Mouse (Mus musculus): Measurements from ENCODE around the gene Opcml. TPM values are rescaled to one million over a fixed set of nuclear protein-coding genes. Genes with fewer than 3 reads are reported as not detected.

Gene Opcml
- polyA plus RNA-seq, 1 experiment: 0.02 TPM

GRCm38 (mm10) chr9:28083754-28084153 is 293.2 kb downstream of the Opcml start:
- no peak for DNase-seq (ENCODE audit: low read depth in 1 of 2, low spot score in 2 of 2)
- Histone ChIP-seq H3K4me1 (ENCODE audit: control insufficient read depth, insufficient read depth, insufficient read length) (no peaks in the 10 kb centered on the region), H3K27ac (ENCODE audit: insufficient read depth, low read length) (no peak overlapping the region), H3K27me3 (ENCODE audit: control insufficient read depth, insufficient read depth, low read length) (no peaks in the 10 kb centered on the region), H3K36me3 (ENCODE audit: control insufficient read depth, insufficient read depth, low read length) (no peaks in the 10 kb centered on the region), H3K4me3 (ENCODE audit: extremely low read depth, insufficient read depth, insufficient read length) (no peak overlapping the region)
- TF ChIP-seq CTCF (IDR thresholded peaks at IDR 0.05; ENCODE audit: extremely low read depth, insufficient read depth, insufficient read length, insufficient replicate concordance) (no peak), POLR2A (IDR thresholded peaks at IDR 0.05; ENCODE audit: low read depth, low read length) (no peak)
- WGBS: 89% methylated on average over 3 of the region's 3 CpGs

DNA sequence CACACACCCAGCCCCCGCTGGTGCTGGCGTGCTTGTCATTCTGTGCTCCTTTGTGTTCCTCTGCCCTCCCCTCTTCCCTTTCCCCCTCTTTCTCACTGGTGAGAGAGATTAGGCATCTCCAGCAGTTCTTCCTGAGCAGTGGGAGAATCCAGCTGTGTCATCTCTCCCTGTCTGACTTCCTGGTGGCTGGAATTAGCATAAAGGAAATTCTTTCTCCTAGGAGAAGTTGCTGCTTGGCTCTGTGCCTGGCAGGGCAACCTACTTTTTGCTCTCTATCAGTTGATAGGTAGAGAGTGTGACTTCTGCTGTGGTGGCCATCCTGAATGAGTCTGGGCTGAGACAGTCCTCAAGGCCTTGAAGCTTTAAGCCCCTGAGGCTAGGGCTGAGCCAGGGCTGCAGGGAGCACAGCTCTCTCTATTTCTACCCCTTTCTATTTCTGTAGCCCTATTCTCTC is 293.7 kb downstream of the Opcml start:
- Histone ChIP-seq H3K4me3 (ENCODE audit: extremely low read depth, insufficient read depth, insufficient read length) (no peak overlapping the region), H3K4me1 (ENCODE audit: control insufficient read depth, insufficient read depth, insufficient read length) (no peaks in the 10 kb centered on the region), H3K27me3 (ENCODE audit: control insufficient read depth, insufficient read depth, low read length) (no peaks in the 10 kb centered on the region), H3K36me3 (ENCODE audit: control insufficient read depth, insufficient read depth, low read length) (no peaks in the 10 kb centered on the region), H3K27ac (ENCODE audit: insufficient read depth, low read length) (no peak overlapping the region)
- 59% methylated on average over 2 of the region's 2 CpGs for WGBS
- TF ChIP-seq CTCF (IDR thresholded peaks at IDR 0.05; ENCODE audit: extremely low read depth, insufficient read depth, insufficient read length, insufficient replicate concordance) (no peak), POLR2A (IDR thresholded peaks at IDR 0.05; ENCODE audit: low read depth, low read length) (no peak)
- DNase-seq (ENCODE audit: low read depth in 1 of 2, low spot score in 2 of 2): no peak

- WGBS: 69% methylated on average over 1 of the region's 1 CpGs
- no peak for DNase-seq (ENCODE audit: low read depth in 1 of 2, low spot score in 2 of 2)
- no peak overlapping the region for H3K4me3 ChIP-seq (ENCODE audit: extremely low read depth, insufficient read depth, insufficient read length)
- no peaks in the 10 kb centered on the region for H3K27me3 ChIP-seq (ENCODE audit: control insufficient read depth, insufficient read depth, low read length)
- no peaks in the 10 kb centered on the region for H3K4me1 ChIP-seq (ENCODE audit: control insufficient read depth, insufficient read depth, insufficient read length)
- H3K36me3 ChIP-seq (ENCODE audit: control insufficient read depth, insufficient read depth, low read length): no peaks in the 10 kb centered on the region
- no peak overlapping the region for H3K27ac ChIP-seq (ENCODE audit: insufficient read depth, low read length)
- TF ChIP-seq POLR2A (IDR thresholded peaks at IDR 0.05; ENCODE audit: low read depth, low read length) (no peak), CTCF (IDR thresholded peaks at IDR 0.05; ENCODE audit: extremely low read depth, insufficient read depth, insufficient read length, insufficient replicate concordance) (no peak)
These were observed 300.8 kb downstream of the Opcml start for GRCm38 (mm10) chr9:28091395-28091794.

GRCm38 (mm10) chr9:28094722-28095121 is 304.1 kb downstream of the Opcml start:
- Histone ChIP-seq H3K27me3 (ENCODE audit: control insufficient read depth, insufficient read depth, low read length) (no peaks in the 10 kb centered on the region), H3K4me1 (ENCODE audit: control insufficient read depth, insufficient read depth, insufficient read length) (no peaks in the 10 kb centered on the region), H3K4me3 (ENCODE audit: extremely low read depth, insufficient read depth, insufficient read length) (no peak overlapping the region), H3K36me3 (ENCODE audit: control insufficient read depth, insufficient read depth, low read length) (no peaks in the 10 kb centered on the region), H3K27ac (ENCODE audit: insufficient read depth, low read length) (no peak overlapping the region)
- WGBS: 86% methylated on average over 4 of the region's 4 CpGs
- no peak for DNase-seq (ENCODE audit: low read depth in 1 of 2, low spot score in 2 of 2)
- TF ChIP-seq POLR2A (IDR thresholded peaks at IDR 0.05; ENCODE audit: low read depth, low read length) (no peak), CTCF (IDR thresholded peaks at IDR 0.05; ENCODE audit: extremely low read depth, insufficient read depth, insufficient read length, insufficient replicate concordance) (no peak)

GRCm38 (mm10) chr9:28096204-28096603 is 305.6 kb downstream of the Opcml start:
- Histone ChIP-seq H3K36me3 (ENCODE audit: control insufficient read depth, insufficient read depth, low read length) (no peaks in the 10 kb centered on the region), H3K4me3 (ENCODE audit: extremely low read depth, insufficient read depth, insufficient read length) (no peak overlapping the region), H3K4me1 (ENCODE audit: control insufficient read depth, insufficient read depth, insufficient read length) (no peaks in the 10 kb centered on the region), H3K27me3 (ENCODE audit: control insufficient read depth, insufficient read depth, low read length) (no peaks in the 10 kb centered on the region), H3K27ac (ENCODE audit: insufficient read depth, low read length) (no peak overlapping the region)
- 90% methylated on average over 2 of the region's 2 CpGs for WGBS
- TF ChIP-seq CTCF (IDR thresholded peaks at IDR 0.05; ENCODE audit: extremely low read depth, insufficient read depth, insufficient read length, insufficient replicate concordance): no peak
- no peak for TF ChIP-seq POLR2A (IDR thresholded peaks at IDR 0.05; ENCODE audit: low read depth, low read length)
- no peak for DNase-seq (ENCODE audit: low read depth in 1 of 2, low spot score in 2 of 2)

DNA sequence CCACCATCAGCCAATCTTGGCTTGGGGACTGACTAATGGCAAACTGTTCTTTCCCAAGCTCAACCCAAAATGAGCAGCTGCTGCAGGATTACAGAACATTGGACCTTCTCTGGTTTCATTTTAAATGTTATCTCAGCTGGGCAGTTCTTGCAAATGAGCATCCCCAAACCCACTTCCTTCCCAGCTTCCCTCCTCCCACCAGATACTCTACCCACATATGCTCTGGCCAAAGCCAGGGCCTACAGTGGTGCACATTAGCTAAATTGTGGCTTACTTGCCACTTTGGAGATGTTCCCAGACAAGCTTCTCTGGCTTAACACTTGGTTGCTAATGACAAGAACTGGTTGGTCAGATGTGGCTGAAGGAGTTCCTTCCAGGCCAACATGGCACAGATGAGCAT is 311.4 kb downstream of the Opcml start:
- no peak for DNase-seq (ENCODE audit: low read depth in 1 of 2, low spot score in 2 of 2)
- Histone ChIP-seq H3K27me3 (ENCODE audit: control insufficient read depth, insufficient read depth, low read length) (no peaks in the 10 kb centered on the region), H3K4me1 (ENCODE audit: control insufficient read depth, insufficient read depth, insufficient read length) (no peaks in the 10 kb centered on the region), H3K36me3 (ENCODE audit: control insufficient read depth, insufficient read depth, low read length) (no peaks in the 10 kb centered on the region), H3K27ac (ENCODE audit: insufficient read depth, low read length) (no peak overlapping the region), H3K4me3 (ENCODE audit: extremely low read depth, insufficient read depth, insufficient read length) (no peak overlapping the region)
- TF ChIP-seq CTCF (IDR thresholded peaks at IDR 0.05; ENCODE audit: extremely low read depth, insufficient read depth, insufficient read length, insufficient replicate concordance): no peak
- TF ChIP-seq POLR2A (IDR thresholded peaks at IDR 0.05; ENCODE audit: low read depth, low read length): no peak

DNA sequence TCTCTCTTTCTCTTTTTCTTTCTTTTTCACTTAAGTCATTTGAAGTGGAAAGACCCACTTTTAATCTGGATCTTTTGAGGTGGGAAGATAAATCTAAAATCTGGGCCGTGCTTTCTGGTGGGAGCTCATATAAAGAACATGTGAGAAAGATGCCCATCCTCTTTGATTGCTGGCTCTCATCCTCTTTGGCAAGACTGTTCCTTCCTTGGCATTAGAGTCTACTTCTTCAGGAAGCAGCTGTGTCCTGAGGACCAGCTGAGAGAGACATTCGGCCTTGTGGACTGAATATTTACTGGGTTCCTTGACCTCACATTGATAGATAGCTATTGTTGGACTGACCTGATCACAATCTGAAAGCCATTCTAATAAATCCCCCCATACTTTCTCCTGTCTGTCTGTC is 331.3 kb downstream of the Opcml start:
- Histone ChIP-seq H3K27me3 (ENCODE audit: control insufficient read depth, insufficient read depth, low read length) (no peaks in the 10 kb centered on the region), H3K4me3 (ENCODE audit: extremely low read depth, insufficient read depth, insufficient read length) (no peak overlapping the region), H3K4me1 (ENCODE audit: control insufficient read depth, insufficient read depth, insufficient read length) (no peaks in the 10 kb centered on the region), H3K27ac (ENCODE audit: insufficient read depth, low read length) (no peak overlapping the region), H3K36me3 (ENCODE audit: control insufficient read depth, insufficient read depth, low read length) (no peaks in the 10 kb centered on the region)
- 74% methylated on average over 2 of the region's 2 CpGs for WGBS
- TF ChIP-seq CTCF (IDR thresholded peaks at IDR 0.05; ENCODE audit: extremely low read depth, insufficient read depth, insufficient read length, insufficient replicate concordance) (no peak), POLR2A (IDR thresholded peaks at IDR 0.05; ENCODE audit: low read depth, low read length) (no peak)
- DNase-seq (ENCODE audit: low read depth in 1 of 2, low spot score in 2 of 2): no peak

Measured in spleen, adult 2 months (tissue).